Mouse (Mus musculus) lung, postnatal 36 days (tissue): ENCODE measurements around the gene Fmod.
A peak's percentile ranks its signal among the peaks of the same experiment; 100 is the strongest.

Experiments
- DNase-seq: peaks from one replicate; pipeline ENCODE4 v3.0.0; 2022; ENCODE audit warnings: mixed read lengths

Gene Fmod

DNA sequence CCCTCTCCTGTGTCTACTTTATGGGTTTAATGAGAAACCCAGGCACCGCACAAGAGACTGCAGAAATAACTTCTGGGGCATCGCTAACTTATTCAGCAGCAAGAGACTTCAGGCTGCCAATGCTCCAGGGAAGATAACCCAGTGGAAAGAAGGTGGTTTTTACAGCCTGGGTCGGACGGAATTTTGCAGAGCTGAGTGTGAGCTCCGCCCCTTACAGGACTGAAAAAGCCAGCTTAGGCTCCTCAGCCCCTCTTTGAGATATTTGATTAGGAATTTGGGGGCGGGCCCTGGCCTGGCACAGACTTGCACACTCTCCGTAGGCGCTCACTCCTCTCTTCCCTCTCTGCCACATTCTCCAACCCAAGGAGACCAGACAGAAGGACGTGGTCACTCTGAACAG lies at the start of gene Fmod:
Gene Fmod (plus strand): TSS at position 83 of the 400 bp plus-strand sequence.
- peak; percentile 47 for DNase-seq

DNA sequence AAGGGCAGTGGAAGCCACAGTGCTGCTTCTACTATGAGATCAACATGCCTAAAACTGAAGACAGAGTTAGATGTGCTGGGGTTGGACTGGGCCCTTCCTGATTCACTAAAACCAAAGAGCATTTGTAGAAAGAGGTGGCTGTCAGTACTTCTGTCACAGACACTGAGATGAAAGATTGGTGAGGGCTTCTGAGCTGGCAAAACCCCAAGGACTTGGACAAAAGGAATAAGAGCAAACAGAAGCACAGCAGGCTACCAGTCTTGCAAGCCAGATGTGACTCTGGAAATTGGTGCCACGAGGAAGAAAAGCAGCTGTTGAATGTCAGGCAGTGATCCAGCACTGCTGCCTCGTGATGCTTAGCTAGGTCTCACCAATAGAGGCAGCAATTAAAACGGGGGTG lies 48.2 kb upstream of the Fmod start:
- DNase-seq = peak; percentile 73

DNA sequence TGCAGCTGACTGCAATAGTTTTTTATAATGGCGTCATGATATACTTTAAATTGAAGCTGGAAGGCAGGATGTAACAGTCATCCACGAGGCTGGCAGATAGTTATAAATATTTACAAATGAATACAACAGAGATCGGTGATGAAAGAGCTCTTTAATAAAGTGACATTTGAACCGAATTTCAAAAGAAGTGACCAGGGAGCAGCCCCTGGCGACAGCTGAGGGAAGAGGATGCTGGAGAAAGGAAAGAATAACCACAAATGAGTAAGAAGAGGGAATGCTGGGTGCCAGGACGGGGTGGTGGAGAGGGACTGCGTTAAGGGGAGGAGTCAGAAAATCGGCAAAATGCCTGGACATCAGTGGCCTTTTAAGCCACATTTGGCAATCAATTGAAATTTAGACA lies 45.8 kb upstream of the Fmod start:
- peak; percentile 41 for DNase-seq

DNA sequence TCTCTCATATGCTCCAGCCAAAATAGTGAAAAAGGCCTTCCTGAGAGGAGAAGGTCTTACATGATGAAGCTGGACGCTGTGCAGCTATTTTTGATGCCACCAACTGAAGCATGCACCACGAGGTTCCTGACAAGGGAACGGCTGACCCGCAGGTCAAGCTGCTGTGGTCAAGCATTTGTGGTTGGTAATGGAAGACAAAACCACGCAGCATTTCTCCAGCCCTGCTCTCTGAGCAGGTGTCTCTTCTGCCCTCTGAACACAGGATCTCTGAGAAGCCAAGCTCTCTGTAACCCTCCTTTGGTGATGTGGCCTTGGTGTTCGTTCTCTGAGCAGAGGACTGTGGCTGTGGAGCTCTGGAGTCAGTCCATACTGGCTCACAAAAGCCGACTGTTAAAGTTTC lies 31.6 kb upstream of the Fmod start:
- peak; percentile 14 for DNase-seq

DNA sequence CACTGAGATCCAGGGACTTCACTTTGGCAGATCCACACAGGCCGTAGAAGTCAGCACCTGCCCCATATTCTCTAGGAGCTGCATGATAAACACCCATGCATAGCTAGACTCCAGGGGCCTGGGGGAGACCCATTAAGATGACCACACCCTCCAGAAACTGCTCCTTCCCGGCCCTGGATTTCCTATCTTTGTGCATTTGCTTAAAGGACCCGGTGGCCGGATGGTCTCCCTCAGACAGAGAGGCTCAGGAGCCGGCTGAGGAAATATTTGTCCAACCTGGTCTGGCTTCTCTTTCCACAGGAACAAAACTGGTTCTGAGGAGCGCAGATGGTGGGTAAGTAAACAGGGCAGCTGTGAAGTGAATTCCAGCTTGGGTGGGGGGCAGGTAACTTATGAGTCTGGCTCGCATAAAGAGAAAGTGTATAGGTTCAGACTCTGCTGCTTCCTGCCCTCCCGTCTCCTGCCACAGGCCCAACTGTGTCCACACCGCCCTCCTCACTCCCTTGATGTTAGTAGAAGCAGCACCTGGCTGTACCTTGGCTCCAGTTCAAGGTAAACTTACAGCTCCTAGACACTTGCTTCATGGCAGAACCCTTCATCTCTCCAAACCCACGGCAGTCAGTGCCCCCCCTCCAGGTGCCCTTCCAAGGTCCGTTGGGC lies 30.8 kb upstream of the Fmod start:
- DNase-seq = peak; percentile 77

DNA sequence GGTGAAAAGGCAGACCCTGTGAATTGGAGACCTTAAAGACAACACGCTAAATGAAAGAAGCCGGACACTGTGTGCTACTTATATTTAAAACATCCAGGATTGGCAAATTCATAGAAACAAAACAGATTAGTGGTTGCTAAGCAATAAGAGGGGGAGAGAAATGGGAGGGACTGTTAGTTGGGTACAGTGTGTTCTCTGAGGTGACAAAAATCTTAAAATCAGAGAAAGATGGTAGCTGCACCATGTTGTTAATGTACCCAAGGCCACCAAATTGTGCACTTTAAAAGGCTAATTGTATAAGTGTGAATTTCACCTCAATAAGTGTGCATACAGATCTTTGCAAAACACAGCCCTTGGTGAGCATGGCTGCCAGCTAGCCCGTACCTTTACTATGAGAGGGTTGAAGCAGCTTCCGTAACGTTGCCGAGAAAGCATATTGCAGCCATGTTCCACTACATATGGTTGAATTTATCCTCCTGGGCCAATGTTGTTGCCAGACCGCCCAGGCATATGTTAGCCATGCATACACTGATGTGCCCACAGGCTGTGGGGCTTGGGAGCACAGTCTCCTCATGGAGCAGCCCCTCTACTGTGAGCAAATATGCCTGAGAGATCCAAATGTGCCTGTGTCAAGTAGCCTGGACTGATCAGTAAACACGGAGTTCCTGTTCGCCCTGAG lies 12.6 kb upstream of the Fmod start:
- no peak for DNase-seq

DNA sequence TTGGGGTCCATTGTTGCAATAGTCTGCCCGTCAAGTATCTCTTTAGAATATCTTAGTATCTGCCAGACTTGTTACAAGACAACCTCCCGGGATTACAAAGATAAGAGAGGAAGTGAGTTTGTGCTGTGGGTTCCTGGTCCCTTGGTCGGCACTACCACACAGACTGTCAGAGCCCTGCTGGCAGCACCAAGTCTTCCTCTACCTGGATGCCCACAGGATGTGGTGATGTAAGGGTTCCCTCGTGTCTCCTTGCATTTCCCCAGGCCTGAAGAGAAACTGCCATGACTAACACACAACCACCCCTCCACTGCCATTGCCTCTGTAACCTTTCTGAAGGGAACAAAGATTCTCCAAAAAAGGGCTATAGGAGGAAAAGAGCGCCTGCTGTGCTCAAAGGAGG lies 11.1 kb upstream of the Fmod start:
- DNase-seq = no peak

DNA sequence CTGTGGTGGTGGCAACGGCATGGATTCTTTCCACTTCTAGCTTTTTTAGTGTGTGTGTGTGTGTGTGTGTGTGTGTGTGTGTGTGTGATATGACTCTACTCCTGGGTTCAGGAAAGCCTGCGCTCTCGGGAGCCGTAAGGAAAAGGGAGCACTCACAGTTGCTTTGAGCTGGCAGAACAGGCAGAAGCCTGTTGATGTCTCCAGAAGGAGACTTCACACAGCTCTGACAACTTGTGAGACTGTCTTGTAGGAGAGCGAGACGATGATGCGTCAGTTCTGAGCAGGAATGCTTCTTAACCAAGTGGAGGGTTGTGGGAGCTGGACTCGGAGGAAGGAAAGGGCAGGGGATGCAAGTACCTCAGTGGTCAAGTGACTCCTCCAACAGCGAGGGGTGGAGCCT lies 10.3 kb upstream of the Fmod start:
- no peak for DNase-seq

- peak; percentile 69 for DNase-seq
Observed at GRCm38 (mm10) chr1:134028161-134028846, 8.8 kb upstream of the Fmod start.

GRCm38 (mm10) chr1:134036492-134036891 lies 562 bp upstream of the Fmod start:
- no peak for DNase-seq

DNA sequence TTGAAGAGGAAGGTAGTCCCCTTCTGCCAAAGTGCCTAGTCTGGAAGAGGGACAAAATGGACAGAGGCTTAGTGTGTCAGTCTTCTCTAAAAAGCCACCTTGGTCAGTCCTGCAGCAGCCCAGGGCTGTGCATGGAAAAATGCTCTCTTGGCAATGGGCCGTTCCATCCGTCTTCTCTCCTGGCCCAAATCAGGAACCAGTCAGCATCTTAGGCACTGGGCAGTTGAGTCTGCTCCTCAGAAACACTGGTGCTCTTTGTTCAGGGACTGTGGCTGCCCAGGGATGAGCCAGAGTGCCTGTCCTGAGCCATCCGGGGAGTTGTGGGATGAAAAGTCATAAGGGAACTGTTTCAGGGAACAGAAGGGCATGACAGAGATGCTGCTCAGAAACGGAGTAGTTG lies 1.3 kb downstream of the Fmod start:
- DNase-seq = no peak

GRCm38 (mm10) chr1:134039361-134039760 lies 2.3 kb downstream of the Fmod start:
- DNase-seq = no peak

DNA sequence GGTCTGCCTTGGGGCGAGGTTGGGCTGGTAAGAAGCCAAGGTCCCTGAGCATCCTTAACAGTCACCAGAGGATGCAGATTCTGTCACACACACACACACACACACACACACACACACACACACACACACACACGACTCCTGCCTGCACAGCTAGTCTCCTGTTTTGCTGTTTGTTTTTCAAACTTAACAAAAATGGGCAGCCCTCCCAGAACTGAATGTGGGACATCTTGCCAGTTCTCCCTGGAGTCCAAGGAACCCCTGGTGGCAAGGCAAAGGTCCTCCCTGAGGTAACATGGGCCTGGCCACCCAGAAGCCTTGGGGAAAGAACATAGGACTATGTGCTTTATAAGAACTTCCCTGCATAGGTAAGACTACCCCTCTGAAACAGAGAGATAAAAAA lies 4.8 kb downstream of the Fmod start:
- no peak for DNase-seq

DNA sequence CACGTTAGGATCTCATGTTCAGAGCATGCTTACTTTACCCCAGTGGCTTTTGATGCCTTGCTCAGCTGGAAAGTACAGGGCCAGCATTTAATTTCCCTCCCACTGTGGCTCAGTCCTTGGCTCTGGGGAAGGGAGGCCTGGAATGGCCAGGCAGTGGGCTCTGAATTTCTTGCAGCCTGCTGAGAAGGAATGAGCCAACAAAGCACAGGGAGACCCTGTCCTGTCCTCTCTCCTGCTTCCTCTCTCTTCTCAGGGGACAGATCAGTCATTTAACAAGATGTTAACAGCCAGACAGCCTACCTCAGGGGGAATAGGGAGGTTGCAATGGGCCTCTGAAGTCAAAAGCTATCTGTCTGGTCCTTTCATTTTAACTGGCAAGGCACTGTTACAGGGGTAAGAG lies 5.3 kb downstream of the Fmod start:
- DNase-seq = no peak

- no peak for DNase-seq
Observed at GRCm38 (mm10) chr1:134044805-134045204, 7.8 kb downstream of the Fmod start.

- DNase-seq = peak; percentile 79
Observed at GRCm38 (mm10) chr1:134045971-134046370, 8.9 kb downstream of the Fmod start.

DNA sequence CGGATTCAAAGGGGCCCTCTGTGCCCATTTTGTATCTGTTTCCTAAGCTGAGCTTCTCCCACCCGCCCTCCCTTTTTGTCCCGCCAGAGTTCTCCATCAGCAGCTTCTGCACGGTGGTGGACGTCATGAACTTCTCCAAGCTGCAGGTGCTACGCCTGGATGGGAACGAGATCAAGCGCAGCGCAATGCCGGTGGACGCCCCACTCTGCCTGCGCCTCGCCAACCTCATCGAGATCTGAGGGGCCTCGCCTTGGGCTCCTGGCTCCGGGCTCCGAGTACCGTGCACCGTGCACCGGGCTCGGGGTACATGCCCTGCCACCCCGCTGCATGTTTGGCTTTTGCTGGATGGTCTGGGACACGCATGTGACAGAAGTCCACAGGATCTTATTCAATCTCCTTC lies 9.3 kb downstream of the Fmod start:
- no peak for DNase-seq

- no peak for DNase-seq
Observed at GRCm38 (mm10) chr1:134047431-134047830, 10.4 kb downstream of the Fmod start.

DNA sequence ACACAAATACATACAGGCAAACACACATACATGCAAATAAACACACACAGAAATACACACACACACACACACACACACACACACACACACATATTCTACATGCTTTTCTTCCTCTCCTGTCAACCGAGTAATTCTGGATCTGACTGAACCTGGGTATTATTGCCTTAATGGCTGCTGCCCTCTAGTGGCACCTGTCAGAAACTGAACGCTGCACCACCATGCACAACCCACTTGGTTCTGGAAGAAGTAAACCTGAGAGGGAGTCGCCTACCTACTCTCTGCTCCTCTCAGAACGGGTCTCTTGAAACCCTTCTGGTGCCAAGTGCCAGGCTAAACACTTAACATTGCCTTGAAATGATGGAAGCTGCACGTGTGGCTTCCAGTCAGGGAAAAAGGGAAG lies 11.7 kb downstream of the Fmod start:
- DNase-seq = peak; percentile 87

DNA sequence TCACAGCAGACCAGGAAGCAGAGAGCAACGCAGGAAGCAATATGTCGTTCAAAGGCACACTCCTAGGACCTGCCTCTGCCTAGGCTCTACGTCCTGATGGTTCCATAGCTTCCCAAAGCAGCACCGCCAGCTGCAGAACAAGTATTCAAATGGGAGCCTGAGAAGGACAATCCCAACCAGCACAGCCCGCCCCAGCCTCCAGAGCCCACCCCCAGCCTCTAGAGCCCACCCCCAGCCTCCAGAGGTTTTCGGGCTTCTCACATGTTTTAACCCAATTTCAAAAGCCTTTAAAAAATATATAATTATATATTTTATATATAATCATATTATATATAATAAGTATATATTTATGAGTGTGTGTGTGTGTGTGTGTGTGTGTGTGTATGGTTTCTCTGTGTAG lies 12.5 kb downstream of the Fmod start:
- no peak for DNase-seq

GRCm38 (mm10) chr1:134053207-134053606 lies 16.2 kb downstream of the Fmod start:
- peak; percentile 96 for DNase-seq

- no peak for DNase-seq
Observed at GRCm38 (mm10) chr1:134055058-134055457, 18.0 kb downstream of the Fmod start.

- DNase-seq = no peak
Observed at GRCm38 (mm10) chr1:134055666-134056245, 18.7 kb downstream of the Fmod start.

DNA sequence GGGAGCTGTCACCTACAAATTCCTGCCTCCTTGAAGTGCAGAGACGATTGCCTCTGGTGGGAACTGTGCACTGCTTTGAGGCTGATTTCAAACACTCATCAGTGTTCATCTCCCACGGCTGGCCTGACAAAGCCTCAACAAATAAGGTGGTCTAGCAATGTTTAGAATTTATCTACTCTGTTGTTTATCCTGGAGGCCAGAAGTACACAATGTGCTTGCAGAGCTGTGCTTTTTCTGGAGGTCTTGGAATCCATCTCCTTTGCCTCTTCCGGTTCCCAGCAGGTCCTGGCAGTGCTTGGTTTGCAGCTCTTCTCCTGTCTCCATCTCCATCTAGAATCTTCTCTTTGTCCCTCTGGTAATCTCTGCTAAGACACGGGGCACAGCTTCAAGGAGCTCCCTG lies 19.2 kb downstream of the Fmod start:
- no peak for DNase-seq
